Mouse (Mus musculus) kidney, postnatal 14 days (tissue): ENCODE measurements around the gene Bcl11b.

Experiments
- DNase-seq: peaks from one replicate; pipeline ENCODE4 v3.0.0; 2022; ENCODE audit warnings: mixed read lengths

The Bcl11b gene

GRCm38 (mm10) chr12:107930611-107931350 lies 72.6 kb downstream of the Bcl11b start:
- DNase-seq, result peak; percentile 64

- DNase-seq, result peak; percentile 22
Measured at GRCm38 (mm10) chr12:107928905-107929304, 74.5 kb downstream of the Bcl11b start.

GRCm38 (mm10) chr12:107928464-107928901 lies 74.9 kb downstream of the Bcl11b start:
- no peak for DNase-seq

GRCm38 (mm10) chr12:107927961-107928431 lies 75.4 kb downstream of the Bcl11b start:
- DNase-seq, result peak; percentile 43

GRCm38 (mm10) chr12:107926074-107926855 lies 77.1 kb downstream of the Bcl11b start:
- DNase-seq, result no peak

- DNase-seq, result no peak
Measured at GRCm38 (mm10) chr12:107924696-107925095, 78.7 kb downstream of the Bcl11b start.

- DNase-seq, result no peak
Measured at GRCm38 (mm10) chr12:107923963-107924362, 79.4 kb downstream of the Bcl11b start.

- no peak for DNase-seq
Measured at GRCm38 (mm10) chr12:107922180-107922579, 81.2 kb downstream of the Bcl11b start.

- no peak for DNase-seq
Measured at GRCm38 (mm10) chr12:107921566-107921965, 81.8 kb downstream of the Bcl11b start.

GRCm38 (mm10) chr12:107921154-107921553 lies 82.2 kb downstream of the Bcl11b start:
- DNase-seq, result no peak

- no peak for DNase-seq
Measured at GRCm38 (mm10) chr12:107920716-107921115, 82.7 kb downstream of the Bcl11b start.

GRCm38 (mm10) chr12:107920076-107920475 lies 83.3 kb downstream of the Bcl11b start:
- no peak for DNase-seq

- no peak for DNase-seq
Measured at GRCm38 (mm10) chr12:107918779-107919178, 84.6 kb downstream of the Bcl11b start.

- DNase-seq, result no peak
Measured at GRCm38 (mm10) chr12:107916008-107916407, 87.4 kb downstream of the Bcl11b start.

- DNase-seq, result no peak
Measured at GRCm38 (mm10) chr12:107915396-107915795, 88.0 kb downstream of the Bcl11b start.

GRCm38 (mm10) chr12:107908826-107909225 lies 94.6 kb downstream of the Bcl11b start:
- DNase-seq, result no peak

GRCm38 (mm10) chr12:107905333-107905732 lies 98.1 kb downstream of the Bcl11b start:
- DNase-seq, result no peak

- no peak for DNase-seq
Measured at GRCm38 (mm10) chr12:107904457-107904856, 98.9 kb downstream of the Bcl11b start.

GRCm38 (mm10) chr12:107903949-107904348 lies 99.5 kb downstream of the Bcl11b start:
- DNase-seq, result no peak

- no peak for DNase-seq
Measured at GRCm38 (mm10) chr12:107891449-107891848, 112.0 kb downstream of the Bcl11b start.

- no peak for DNase-seq
Measured at GRCm38 (mm10) chr12:107890326-107890725, 113.1 kb downstream of the Bcl11b start.

- no peak for DNase-seq
Measured at GRCm38 (mm10) chr12:107889841-107890240, 113.6 kb downstream of the Bcl11b start.

GRCm38 (mm10) chr12:107888646-107889045 lies 114.8 kb downstream of the Bcl11b start:
- DNase-seq, result no peak

- no peak for DNase-seq
Measured at GRCm38 (mm10) chr12:107888049-107888448, 115.4 kb downstream of the Bcl11b start.
